Mouse (Mus musculus) limb, embryonic 14.5 days (tissue): ENCODE results near the gene Slc33a1. TPM values are rescaled to one million over a fixed set of nuclear protein-coding genes. Genes with fewer than 3 reads are reported as not detected.

Experiments
- ATAC-seq: fragments of 200-750 bp; cut with Nextera tagmentation; 2 replicates; pipeline ENCODE4 v1.8.0; 2017; ENCODE audit warnings: low read depth, moderate number of reproducible peaks, moderate TSS enrichment; ENCODE audit not compliant: low FRiP score
- DNase-seq: peaks from one replicate; pipeline ENCODE4 v3.0.0-alpha.2; 2015; ENCODE audit warnings: low spot score
- H3K27ac ChIP-seq: fragments of 300-500 bp; sonication (generic); replicated peaks from 2 replicates; pipeline ENCODE4 v1.5.1; 2014; ENCODE audit warnings: low read depth, mild to moderate bottlenecking, low read length, moderate library complexity, mixed read lengths
- H3K27me3 ChIP-seq: fragments of 300-500 bp; sonication (generic); 2 replicates; pipeline ENCODE4 v1.6.1; 2014; ENCODE audit warnings: low read length, mixed read lengths; ENCODE audit not compliant: control insufficient read depth, insufficient read depth
- H3K36me3 ChIP-seq: fragments of 300-500 bp; sonication (generic); 2 replicates; pipeline ENCODE4 v1.6.1; 2014; ENCODE audit warnings: mild to moderate bottlenecking, low read length, moderate library complexity, mixed read lengths; ENCODE audit not compliant: control insufficient read depth, insufficient read depth
- H3K4me1 ChIP-seq: fragments of 300-500 bp; sonication (generic); 2 replicates; pipeline ENCODE4 v1.6.1; 2014; ENCODE audit warnings: antibody characterized with exemption, low read length, mixed read lengths; ENCODE audit not compliant: control insufficient read depth, insufficient read depth
- H3K4me2 ChIP-seq: fragments of 300-500 bp; sonication (generic); replicated peaks from 2 replicates; pipeline ENCODE4 v1.6.1; 2014; ENCODE audit warnings: low read depth, mild to moderate bottlenecking, low read length, moderate library complexity; ENCODE audit not compliant: severe bottlenecking
- H3K4me3 ChIP-seq: fragments of 300-500 bp; sonication (generic); replicated peaks from 2 replicates; pipeline ENCODE4 v1.5.1; 2014; ENCODE audit warnings: low read length
- H3K9ac ChIP-seq: fragments of 300-500 bp; sonication (generic); 2 replicates; pipeline ENCODE4 v1.6.1; 2014; ENCODE audit warnings: mild to moderate bottlenecking, low read depth, low read length, moderate library complexity; ENCODE audit not compliant: severe bottlenecking
- H3K9me3 ChIP-seq: fragments of 300-500 bp; sonication (generic); 2 replicates; pipeline ENCODE4 v1.6.1; 2016; ENCODE audit warnings: low read length; ENCODE audit not compliant: control insufficient read depth
- POLR2A ChIP-seq: fragments of 200-500 bp; IDR thresholded peaks from 2 replicates; pipeline ENCODE4 v1.8.0; 2012; ENCODE audit warnings: inconsistent platforms, mild to moderate bottlenecking, moderate library complexity, borderline replicate concordance; ENCODE audit not compliant: insufficient read depth, insufficient read length; ENCODE audit errors: extremely low read depth
- WGBS: fragments of 180-500 bp; shearing (Covaris S2); extraction: QIAGEN DNeasy Blood & Tissue Kit; methylation state at CpG from one replicate; pipeline ENCODE4 v1.1.7; 2014; 5-methylcytosine and 5-hydroxymethylcytosine counted together
- polyA plus RNA-seq, 2 experiments: library from polyadenylated mRNA; depleted of rRNA in 1 of 2; stranded (reverse) in 1 of 2; unstranded in 1 of 2; fragments of >200 nt; fragmentation: Nextera tagmentation in 1 of 2; extraction: Ambion mirVana in 1 of 2; gene quantifications; 2 replicates each; pipeline versions ENCODE4 v1.2.1 to v1.2.3; 2012 to 2014

Slc33a1 gene
- polyA plus RNA-seq, 2 experiments = 12.4 to 16.2 TPM

GRCm38 (mm10) chr3:63897177-63897576, 67.4 kb downstream of the Slc33a1 start:
- Histone ChIP-seq H3K36me3 (no peaks in the 10 kb centered on the region), H3K27me3 (peaks cover 11% of the 10 kb centered on the region; the same call in 1 of the 2 replicates), H3K4me3 (no peak overlapping the region), H3K27ac (no peak overlapping the region), H3K4me1 (peaks cover 13% of the 10 kb centered on the region), H3K4me2 (no peak overlapping the region), H3K9ac (no peak overlapping the region), H3K9me3 (no peaks in the 10 kb centered on the region)
- TF ChIP-seq POLR2A = no peak
- 20% methylated on average over 1 of the region's 1 CpGs for WGBS
- DNase-seq (no peak), ATAC-seq (no peak)

- Histone ChIP-seq H3K4me1 (peaks cover 13% of the 10 kb centered on the region), H3K36me3 (no peaks in the 10 kb centered on the region), H3K4me2 (no peak overlapping the region), H3K27ac (no peak overlapping the region), H3K9ac (no peak overlapping the region), H3K27me3 (peaks cover 11% of the 10 kb centered on the region; the same call in 1 of the 2 replicates), H3K9me3 (no peaks in the 10 kb centered on the region), H3K4me3 (no peak overlapping the region)
- no peak for TF ChIP-seq POLR2A
- WGBS = 86% methylated on average over 4 of the region's 4 CpGs
- DNase-seq (no peak), ATAC-seq (no peak)
These were observed 68.3 kb downstream of the Slc33a1 start for GRCm38 (mm10) chr3:63896303-63896702.

- WGBS = 41% methylated on average over 2 of the region's 2 CpGs
- Histone ChIP-seq H3K4me3 (no peak overlapping the region), H3K36me3 (no peaks in the 10 kb centered on the region), H3K9me3 (no peaks in the 10 kb centered on the region), H3K9ac (no peak overlapping the region), H3K27me3 (peaks cover 11% of the 10 kb centered on the region; the same call in 1 of the 2 replicates), H3K27ac (no peak overlapping the region), H3K4me2 (no peak overlapping the region), H3K4me1 (peaks cover 13% of the 10 kb centered on the region)
- no peak for TF ChIP-seq POLR2A
- DNase-seq (no peak), ATAC-seq (no peak)
These were observed 68.8 kb downstream of the Slc33a1 start for GRCm38 (mm10) chr3:63895786-63896185.

GRCm38 (mm10) chr3:63893677-63894076, 70.9 kb downstream of the Slc33a1 start:
- H3K36me3 ChIP-seq = no peaks in the 10 kb centered on the region
- TF ChIP-seq POLR2A = no peak
- H3K4me2 ChIP-seq = no peak overlapping the region
- no peak overlapping the region for H3K9ac ChIP-seq
- no peaks in the 10 kb centered on the region for H3K27me3 ChIP-seq
- peak; percentile 7 for DNase-seq
- peaks cover 6% of the 10 kb centered on the region; the same call in 1 of the 2 replicates for H3K4me1 ChIP-seq
- WGBS = 33% methylated on average over 7 of the region's 7 CpGs
- no peaks in the 10 kb centered on the region for H3K9me3 ChIP-seq
- no peak for ATAC-seq
- 0 out of 2 replicates have a peak overlapping the region, but pooled peaks have one; percentile 13 for H3K27ac ChIP-seq
- no peak overlapping the region for H3K4me3 ChIP-seq

- H3K36me3 ChIP-seq = no peaks in the 10 kb centered on the region
- TF ChIP-seq POLR2A = no peak
- WGBS = 52% methylated on average over 3 of the region's 3 CpGs
These were observed 72.4 kb downstream of the Slc33a1 start for GRCm38 (mm10) chr3:63892154-63892553.

More at GRCm38 (mm10) chr3:63892154-63892553, 72.4 kb downstream of the Slc33a1 start:
- no peak overlapping the region for H3K9ac ChIP-seq
- no peak overlapping the region for H3K4me2 ChIP-seq
- H3K4me1 ChIP-seq = 0 out of 2 replicates have a peak, but pooled peaks cover 4% of the 10 kb centered on the region
- no peaks in the 10 kb centered on the region for H3K27me3 ChIP-seq
- no peak overlapping the region for H3K27ac ChIP-seq
- H3K9me3 ChIP-seq = no peaks in the 10 kb centered on the region
- DNase-seq = no peak
- no peak overlapping the region for H3K4me3 ChIP-seq
- ATAC-seq = no peak

Other genes with a start within 250 kb of the Slc33a1 start
- 1.1 and 1.6 TPM in 2 replicates for gene Plch1, start 65.3 kb downstream of the Slc33a1 start, polyA plus RNA-seq (2012; rRNA removed)
- gene Plch1, start 65.3 kb downstream of the Slc33a1 start, polyA plus RNA-seq (2014; fragmentation: Nextera tagmentation; extraction: Ambion mirVana) = 1.4 and 2.0 TPM in 2 replicates
- gene E130311K13Rik, start 35.3 kb downstream of the Slc33a1 start, polyA plus RNA-seq (2012; rRNA removed) = 4.0 and 6.2 TPM in 2 replicates
- 7.0 and 8.9 TPM in 2 replicates for gene E130311K13Rik, start 35.3 kb downstream of the Slc33a1 start, polyA plus RNA-seq (2014; fragmentation: Nextera tagmentation; extraction: Ambion mirVana)
- 14.0 and 15.2 TPM in 2 replicates for gene Gmps, start 11.3 kb upstream of the Slc33a1 start, polyA plus RNA-seq (2012; rRNA removed)
- gene Gmps, start 11.3 kb upstream of the Slc33a1 start, polyA plus RNA-seq (2014; fragmentation: Nextera tagmentation; extraction: Ambion mirVana) = 41.8 and 44.2 TPM in 2 replicates
- gene Vmn2r1, start 116.8 kb upstream of the Slc33a1 start, polyA plus RNA-seq (2012; rRNA removed) = 0.22 and 0.24 TPM in 2 replicates
- 0.06 and 0.08 TPM in 2 replicates for gene Vmn2r1, start 116.8 kb upstream of the Slc33a1 start, polyA plus RNA-seq (2014; fragmentation: Nextera tagmentation; extraction: Ambion mirVana)
- gene Vmn2r2, start 177.2 kb upstream of the Slc33a1 start, polyA plus RNA-seq (2012; rRNA removed) = not detected in 2 replicates
- 0.04 TPM in 1 of 2 replicates, not detected in the other for gene Vmn2r2, start 177.2 kb upstream of the Slc33a1 start, polyA plus RNA-seq (2014; fragmentation: Nextera tagmentation; extraction: Ambion mirVana)